Mouse (Mus musculus): Measurements from ENCODE around the gene Gm5796.
"Not testable (repeated sequence)": the region's sequence is repeated elsewhere in the genome, so short reads cannot be mapped to it uniquely, and the experiment has no call there.

The Gm5796 gene

DNA sequence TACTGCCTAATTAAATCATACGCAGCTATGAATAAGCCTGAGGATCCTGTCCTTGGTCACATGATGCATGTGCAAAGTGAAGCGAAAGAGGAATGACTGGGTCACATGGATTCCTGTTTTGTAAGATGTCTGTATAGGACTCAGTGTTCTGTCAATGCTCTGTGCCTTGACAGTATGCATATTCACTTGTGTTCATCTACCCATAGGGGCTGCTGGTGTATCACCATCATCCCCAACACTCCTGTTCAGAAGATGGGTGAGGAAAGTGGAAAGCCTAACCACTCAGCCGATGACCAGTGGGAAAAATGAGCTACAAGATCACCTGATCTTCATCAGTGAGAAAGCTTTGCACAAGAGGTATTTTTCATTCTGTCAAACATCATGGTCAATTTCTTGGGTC is at the start of gene Gm5796:
TSS of gene Gm5796 (plus strand) at position 301 of the 400 bp plus-strand sequence.
- not testable (repeated sequence) for DNase-seq (ENCODE audit: low spot score)

DNA sequence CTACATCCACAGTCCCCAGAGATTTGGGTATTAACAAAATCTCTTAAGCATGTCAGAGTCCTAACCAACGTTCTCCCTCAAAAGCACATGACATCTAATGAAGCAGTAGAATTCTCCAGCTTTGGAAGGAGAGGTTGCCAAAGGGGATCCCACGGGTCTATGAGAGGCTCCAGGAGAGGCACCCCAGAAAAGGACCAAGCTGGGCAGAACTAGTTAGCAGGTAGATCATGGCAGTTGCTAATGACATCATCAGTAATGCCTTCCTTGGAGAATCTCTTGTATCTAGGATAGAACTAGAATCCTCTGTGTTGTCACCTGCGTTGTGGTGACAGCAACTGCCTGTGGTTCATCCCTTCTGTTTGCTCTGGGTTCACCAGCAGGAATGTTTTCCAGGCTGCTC is 25.6 kb upstream of the Gm5796 start, which contains the start of gene Gm3099:
TSS of gene Gm3099 (plus strand) at position 301 of the 400 bp plus-strand sequence.
- DNase-seq (ENCODE audit: low spot score) = not testable (repeated sequence)

DNA sequence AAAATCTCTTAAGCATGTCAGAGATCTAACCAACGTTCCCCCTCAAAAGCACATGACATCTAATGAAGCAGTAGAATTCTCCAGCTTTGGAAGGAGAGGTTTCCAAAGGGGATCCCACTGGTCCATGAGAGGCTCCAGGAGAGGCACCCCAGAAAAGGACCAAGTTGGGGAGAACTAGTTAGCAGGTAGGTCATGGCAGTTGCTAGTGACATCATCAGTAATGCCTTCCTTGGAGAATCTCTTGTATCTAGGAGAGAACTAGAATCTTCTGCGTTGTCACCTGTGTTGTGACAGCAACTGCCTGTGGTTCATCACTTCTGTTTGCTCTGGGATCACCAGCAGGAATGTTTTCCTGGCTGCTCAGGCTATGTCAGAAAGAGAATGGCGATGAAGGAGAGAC is 60.1 kb downstream of the Gm5796 start, which contains the start of gene Gm3115:
TSS of gene Gm3115 (plus strand) at position 301 of the 400 bp plus-strand sequence.
- not testable (repeated sequence) for DNase-seq (ENCODE audit: low spot score)

Data from retina, embryonic 14.5 days (tissue).